Mouse (Mus musculus) heart, postnatal 10 days (tissue): ENCODE measurements around the gene Rap2c. TPM values are rescaled to one million over a fixed set of nuclear protein-coding genes. Genes with fewer than 3 reads are reported as not detected.

Experiments used
- DNase-seq, 2 experiments: peaks; one replicate each; pipeline ENCODE4 v3.0.0; 2021
- intact Hi-C: fragments of 180-260 bp; cut with DNase I; formaldehyde crosslinking; loops from one replicate; pipeline ENCODE4 v1.15.1; 2025
- total RNA-seq, 2 experiments: library from RNA; stranded (reverse); gene quantifications; 2 replicates each; pipeline ENCODE4 v1.2.3; 2021

The Rap2c gene
- 10 to 100 TPM; 31.4 to 32.6 TPM for total RNA-seq

DNA sequence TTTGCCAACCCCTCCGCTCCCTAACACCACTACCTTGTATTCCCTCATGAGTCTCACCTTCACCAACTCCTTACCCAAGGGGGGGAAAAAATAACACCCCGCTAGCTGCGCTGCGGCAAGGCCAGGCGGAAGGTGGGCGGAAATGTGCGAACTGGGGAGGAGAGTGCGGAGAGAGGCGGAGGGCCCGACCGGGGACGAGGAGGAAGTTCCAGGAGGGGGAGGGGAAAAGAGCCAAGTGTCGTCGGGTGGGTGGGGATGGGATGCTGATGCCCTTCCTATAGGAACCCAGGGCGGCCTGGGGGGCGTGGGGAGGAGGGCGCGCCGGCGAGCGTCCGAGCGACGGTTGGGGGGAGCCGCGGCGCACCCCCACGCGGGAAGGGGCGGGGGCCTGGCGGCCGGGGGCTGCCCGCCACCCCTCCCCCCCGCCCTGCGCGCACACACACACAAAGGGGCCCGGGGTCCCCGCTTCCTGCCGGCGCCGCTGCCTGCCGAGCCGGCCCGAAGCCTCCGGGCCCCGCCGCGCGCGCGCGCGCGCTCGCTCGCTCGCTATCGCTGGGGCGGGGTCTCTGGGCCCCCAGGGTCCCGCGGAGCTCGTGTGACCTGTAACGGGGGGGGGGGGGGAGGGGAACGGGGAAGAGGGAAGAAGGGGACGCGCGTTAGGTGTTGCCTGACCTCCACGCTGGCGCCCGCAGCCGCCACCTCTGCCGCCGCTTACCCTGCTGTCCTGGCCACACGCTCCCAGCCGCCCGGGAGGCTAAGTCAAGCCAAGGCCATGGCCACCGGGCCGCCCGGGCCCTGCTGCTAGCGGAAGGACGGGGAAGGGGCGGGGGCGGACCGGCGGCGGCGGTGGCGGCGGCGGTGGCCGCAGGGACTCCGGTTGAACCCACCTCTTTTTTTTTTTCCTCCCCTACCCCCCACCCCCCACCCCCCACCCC, at the start of gene Rap2c:
Gene Rap2c (minus strand): TSS at position 168 of the 935 bp plus-strand sequence.
- intact Hi-C loops, result loop anchor here (10.0 kb wide), 1 partner anchor 343 kb away; no protein-coding TSS in a partner anchor
- peak; percentile 69 to 76 for DNase-seq

DNA sequence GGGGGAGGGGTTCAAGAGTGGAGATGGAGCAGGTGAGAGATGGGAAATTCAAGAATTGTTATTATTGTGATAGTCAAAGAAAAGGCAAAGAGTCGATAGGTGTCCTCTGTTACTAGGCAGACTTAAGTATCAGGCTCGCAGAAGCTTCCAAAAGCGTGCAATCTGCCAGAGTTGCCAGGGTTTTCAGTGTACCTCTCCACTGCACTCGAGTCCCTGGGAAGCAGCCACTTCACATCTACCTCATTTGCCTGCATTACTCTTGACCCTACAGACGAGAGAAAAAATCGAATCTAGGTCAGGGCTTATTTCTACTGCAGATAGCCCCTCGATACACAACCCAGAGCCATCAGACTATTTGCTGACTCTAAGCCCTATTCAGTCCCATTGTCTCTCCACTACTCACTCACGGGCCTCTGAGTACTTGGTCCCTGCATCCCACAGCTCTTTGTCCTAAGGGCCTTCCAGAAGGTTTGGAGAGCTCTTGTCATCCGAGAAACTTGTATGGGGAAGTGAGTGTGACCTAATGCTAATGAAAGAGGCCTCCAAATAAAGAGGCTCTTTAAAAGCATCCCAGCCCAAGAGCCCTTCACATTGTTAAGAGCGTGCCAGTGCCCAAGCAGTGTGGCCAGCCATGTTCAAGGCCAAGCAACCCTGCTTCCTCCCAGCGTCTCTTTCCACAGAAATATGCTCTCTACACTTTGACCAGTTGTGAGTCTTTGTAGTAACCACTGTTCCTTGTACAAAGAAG, 48.9 kb upstream of the Rap2c start:
- DNase-seq, result no peak
- intact Hi-C loops, result loop anchor here (1.0 to 5.0 kb wide), 2 partner anchors 101 to 308 kb away; no protein-coding TSS in a partner anchor

DNA sequence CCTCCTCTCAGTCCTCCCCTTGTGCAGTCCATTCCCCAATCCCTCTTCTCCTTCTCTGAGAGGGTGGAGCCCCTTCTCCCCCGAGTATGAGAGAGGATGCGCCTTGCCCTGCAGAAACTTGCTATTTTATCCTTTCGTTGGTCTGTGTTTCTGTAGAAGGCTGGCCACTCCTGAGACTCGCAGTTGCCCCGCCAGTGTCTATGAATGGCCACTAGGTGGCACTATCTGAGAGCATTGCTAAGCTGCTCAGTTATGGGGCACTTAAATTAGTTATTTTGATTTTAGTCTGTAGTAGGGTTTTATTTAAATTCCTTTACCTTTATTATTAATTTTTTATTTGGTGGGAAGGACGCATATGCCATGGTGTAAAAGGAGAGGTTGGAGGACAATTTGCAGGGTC, 48.0 kb upstream of the Rap2c start:
- intact Hi-C loops, result loop anchor here (1.0 to 5.0 kb wide), 2 partner anchors 102 to 309 kb away; no protein-coding TSS in a partner anchor
- DNase-seq, result peak; percentile 62 to 63

DNA sequence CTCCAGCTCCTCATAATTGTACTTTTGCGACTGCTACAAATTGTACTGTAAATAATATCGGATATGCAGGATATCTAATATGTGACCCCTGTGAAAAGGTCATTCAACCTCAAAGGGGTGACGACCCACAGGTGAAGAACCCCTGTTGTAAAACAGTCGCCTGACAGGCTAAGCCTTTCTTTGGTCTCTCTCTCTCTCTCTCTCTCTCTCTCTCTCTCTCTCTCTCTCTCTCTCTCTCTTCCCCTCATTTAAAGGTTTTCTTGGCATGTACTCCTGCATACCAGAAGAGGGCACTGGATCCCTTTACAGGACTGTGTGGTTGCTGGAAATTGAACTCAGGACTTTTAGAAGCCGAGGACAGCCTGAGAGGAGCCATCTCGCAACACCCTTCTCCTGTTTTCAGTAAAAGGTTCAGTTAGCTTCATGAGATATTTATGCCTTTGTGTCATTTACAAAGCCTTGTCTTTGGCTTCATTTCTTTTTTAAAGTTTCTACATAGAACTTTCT, 47.4 kb upstream of the Rap2c start:
- DNase-seq, result no peak
- intact Hi-C loops, result loop anchor here (5.0 kb wide), 1 partner anchor 102 kb away; no protein-coding TSS in a partner anchor

GRCm38 (mm10) chrX:51060220-51060619, 42.4 kb upstream of the Rap2c start:
- intact Hi-C loops, result no loop called here
- DNase-seq, result no peak

DNA sequence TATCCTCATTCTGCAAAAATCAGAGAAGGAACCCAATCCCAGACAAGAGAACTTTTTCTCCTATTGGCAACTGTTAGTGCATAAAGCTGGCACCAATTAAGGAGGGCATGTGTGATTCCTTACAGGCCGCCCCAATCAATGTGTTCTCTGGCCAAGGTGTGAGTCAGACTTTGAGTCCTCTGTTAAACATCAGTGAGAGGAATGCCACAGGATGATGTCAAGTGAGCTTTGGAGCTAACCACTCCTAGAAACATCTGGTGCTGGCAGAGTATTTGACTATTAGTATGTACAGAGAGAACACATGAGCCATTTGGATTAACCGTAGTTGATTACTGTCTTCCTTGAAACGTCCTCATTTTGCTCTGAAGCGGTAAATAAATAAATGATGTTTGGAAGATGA, 40.9 kb upstream of the Rap2c start:
- intact Hi-C loops, result no loop called here
- DNase-seq, result peak; percentile 4 to 20

DNA sequence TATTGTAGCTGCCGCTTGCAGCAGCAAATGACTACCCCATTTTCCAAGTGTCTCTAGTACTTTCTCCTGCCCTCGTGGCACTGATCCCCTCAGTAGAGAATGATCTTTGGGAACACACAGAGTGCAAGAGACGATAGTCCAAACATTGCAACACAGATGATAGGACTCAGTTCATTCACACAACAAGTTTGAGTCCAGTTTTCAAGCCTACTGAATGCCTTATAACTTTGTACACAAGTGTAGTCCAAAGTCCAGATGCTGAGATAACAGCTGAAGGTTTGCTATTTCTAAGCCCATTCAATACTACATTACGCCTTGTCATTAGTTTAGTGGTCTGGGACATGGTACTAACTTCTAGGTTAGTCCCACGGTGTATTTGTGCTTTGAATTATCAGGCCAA, 40.5 kb upstream of the Rap2c start:
- no peak for DNase-seq
- intact Hi-C loops, result no loop called here

GRCm38 (mm10) chrX:51051680-51052461, 34.1 kb upstream of the Rap2c start:
- intact Hi-C loops, result no loop called here
- DNase-seq, result no peak

DNA sequence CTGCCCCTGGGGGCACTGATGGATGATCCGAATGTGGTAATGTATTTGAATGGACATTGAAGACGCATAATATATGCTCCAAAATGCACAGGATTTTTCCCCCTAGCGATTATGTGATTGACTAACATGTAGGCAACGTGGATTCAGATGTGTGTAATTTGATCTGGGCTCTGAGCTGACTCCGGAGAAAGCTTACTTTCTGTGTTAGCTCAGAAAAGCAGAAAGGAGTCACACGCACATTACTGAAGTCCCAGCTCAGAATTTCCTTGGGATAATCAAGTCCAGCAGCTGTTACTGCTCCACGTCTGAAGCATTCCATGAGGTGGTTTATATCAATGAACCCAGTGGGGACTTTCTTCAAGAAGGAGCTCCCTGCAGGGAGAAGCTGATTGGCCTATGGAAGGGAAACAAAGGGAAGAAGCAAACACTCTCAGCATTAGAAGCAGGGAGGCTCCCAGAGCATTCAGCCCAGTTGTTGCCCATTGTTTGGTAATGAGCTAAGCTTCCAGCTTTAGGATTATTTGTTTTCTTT, 17.9 kb upstream of the Rap2c start:
- intact Hi-C loops, result no loop called here
- no peak for DNase-seq

DNA sequence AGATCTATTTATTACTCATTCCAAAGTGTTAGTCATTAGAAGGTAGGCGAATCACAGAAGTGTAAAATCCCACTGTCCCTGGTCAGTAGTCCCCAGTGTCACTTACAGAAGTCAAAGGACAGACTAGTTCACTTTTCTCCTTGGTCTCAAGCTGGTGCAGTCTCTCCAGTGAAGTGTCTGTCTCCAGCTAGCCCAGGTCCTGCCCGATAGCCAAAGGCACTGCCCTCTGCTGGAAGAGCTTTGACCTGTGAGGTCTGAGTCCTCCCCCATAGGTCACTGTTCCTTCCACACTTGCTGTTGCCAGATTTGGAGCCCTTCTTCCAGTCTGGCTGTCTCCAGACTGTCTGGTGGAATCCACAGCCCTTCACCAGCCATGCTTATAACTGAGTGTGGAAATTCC, 2.1 kb upstream of the Rap2c start:
- peak; percentile 62 to 67 for DNase-seq
- intact Hi-C loops, result loop anchor here (10.0 kb wide), 2 partner anchors 345 to 385 kb away; no protein-coding TSS in a partner anchor

DNA sequence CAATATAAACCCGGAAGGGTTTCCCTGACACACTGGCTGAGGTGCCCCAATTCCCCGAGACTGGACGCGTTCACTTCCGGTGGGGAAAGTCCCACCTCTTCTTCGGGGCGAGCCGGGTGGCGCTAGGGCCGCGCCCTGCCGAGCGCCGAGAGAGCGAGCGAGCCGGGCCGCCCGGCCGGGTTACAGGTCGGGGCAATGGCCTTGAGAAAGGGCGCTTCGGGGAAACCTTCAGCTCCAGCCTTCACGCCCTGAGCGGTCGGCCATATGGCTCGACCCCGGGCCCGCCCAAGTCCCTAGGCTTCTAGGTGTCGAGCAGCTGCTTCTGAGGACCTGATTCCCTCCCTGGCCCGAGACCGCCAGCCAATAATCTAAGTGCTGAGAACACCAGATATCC, 965 bp upstream of the Rap2c start:
- peak; percentile 80 to 82 for DNase-seq
- intact Hi-C loops, result loop anchor here (10.0 kb wide), 1 partner anchor 344 kb away; no protein-coding TSS in a partner anchor

DNA sequence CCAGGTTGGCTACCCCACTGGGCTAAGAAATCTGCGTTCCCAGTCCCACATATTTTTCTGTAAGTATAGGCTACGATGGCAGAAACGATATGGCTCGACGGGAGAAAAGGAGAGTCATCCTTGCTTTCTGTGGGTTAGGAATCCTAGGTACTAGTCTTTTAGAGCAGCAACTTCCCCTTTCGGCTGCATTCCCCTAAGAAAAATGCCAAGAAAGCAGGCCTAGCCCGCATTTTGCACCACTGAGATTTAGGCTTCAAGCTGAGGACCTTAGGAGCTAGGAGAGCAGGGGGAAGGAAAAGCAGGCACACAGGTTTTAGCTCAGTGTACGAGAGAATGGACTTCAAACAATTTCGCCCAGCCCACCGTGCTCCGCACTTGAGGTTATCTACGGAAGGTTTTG, 892 bp downstream of the Rap2c start:
- no peak for DNase-seq
- intact Hi-C loops, result loop anchor here (10.0 kb wide), 1 partner anchor 342 kb away; no protein-coding TSS in a partner anchor

DNA sequence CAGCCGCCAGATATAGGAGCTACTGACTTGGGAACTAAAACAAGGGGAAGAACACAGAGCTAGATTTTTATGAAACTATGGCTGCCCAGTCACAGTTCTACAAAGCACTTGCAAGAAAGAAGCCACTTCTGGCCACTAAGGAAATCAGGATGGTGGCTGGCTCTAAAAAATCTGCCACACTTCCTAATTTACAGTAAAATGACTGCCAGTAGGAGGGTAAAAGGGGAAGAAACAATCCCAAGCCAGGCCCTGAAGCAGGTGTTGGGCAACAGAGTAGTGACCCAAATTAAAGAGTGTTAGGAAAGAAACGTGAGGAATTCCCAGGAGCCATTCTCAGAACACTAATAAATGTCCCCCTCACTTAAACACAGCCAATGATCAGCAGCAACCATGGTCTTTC, 5.5 kb downstream of the Rap2c start:
- intact Hi-C loops, result loop anchor here (10.0 kb wide), 1 partner anchor 337 kb away; no protein-coding TSS in a partner anchor
- DNase-seq, result no peak

DNA sequence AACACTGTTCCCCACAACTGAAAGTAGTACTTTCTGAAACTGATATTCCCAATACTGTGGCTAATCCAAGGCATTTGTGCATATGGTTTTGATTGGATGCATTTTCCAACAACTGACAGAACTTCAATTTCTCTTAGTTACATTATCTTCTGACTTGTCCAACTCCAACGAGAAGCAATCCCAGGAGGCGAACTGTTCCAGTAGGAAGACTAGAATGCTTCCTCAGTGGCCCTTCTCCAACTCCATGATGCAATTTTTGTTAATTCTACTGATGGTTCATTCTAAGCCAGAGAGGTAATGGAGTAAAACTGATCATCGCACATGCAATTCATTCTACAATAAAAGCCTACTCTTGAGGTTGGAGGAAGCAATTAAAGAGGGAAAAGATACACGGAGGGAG, 7.5 kb downstream of the Rap2c start:
- no peak for DNase-seq
- intact Hi-C loops, result loop anchor here (10.0 kb wide), 1 partner anchor 336 kb away; no protein-coding TSS in a partner anchor

- intact Hi-C loops, result no loop called here
- DNase-seq, result no peak
Measured at GRCm38 (mm10) chrX:51000791-51001190, 17.0 kb downstream of the Rap2c start.

GRCm38 (mm10) chrX:50995310-50995709, 22.5 kb downstream of the Rap2c start:
- intact Hi-C loops, result no loop called here
- no peak for DNase-seq

- no peak for DNase-seq
- intact Hi-C loops, result no loop called here
Measured at GRCm38 (mm10) chrX:50991324-50991723, 26.5 kb downstream of the Rap2c start.

DNA sequence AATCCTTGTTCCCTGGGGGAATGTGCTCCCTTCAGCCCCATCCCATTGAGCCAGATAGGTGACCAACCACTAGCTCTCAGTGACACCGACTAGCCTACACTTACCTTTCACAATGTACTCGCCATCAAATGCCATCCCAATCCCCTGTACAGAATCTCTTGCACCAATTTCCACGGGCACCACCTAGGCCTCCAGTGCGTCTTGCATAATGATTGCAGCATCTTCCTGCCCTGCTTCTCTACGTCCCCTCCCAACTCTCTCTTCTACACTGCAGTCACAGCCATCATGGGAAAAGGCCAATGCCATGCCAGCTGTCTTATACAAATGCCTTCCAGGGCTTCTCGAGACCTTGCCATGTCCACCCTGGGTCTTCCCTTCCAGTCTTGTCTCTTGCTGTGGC, 27.9 kb downstream of the Rap2c start:
- DNase-seq, result no peak
- intact Hi-C loops, result no loop called here

DNA sequence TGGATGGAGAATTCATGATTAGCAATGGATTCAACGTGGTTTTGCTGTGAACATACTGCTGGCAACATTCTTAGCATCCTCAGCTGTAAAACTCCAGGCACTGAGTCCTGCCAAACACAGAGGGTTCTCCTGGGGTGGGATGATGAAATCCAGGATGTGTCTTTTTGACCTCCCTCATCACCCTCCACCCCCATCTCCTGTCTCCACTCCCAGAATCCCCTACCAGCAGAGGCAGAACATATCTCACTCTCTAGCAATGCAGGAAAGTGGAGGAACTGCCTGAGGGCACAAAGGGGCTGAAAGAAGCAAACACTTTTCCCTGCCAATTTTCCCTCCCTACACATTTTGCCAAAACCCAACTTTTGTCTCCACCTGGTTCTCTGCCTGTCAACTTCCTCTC, 29.2 kb downstream of the Rap2c start:
- DNase-seq, result no peak
- intact Hi-C loops, result no loop called here

DNA sequence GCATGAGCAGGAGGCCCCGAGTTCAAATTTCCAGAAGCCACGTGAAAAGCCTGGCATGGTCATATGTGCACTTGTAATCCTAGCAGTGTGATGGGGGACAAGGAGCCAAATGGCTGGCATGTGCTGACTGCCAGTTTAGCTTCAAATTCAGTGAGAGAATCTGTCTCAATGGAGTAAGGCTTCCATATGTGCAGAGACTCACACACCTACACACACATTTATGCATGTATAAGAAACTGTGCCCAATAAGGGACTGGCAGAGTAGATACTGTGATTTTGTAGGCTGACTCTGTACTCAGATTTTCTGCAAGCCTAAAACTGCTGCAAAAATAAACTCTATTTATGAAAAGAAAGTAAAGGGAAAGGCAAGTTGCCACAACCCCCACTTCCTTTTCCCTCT, 39.4 kb downstream of the Rap2c start:
- intact Hi-C loops, result no loop called here
- DNase-seq, result no peak
